Mouse (Mus musculus) adrenal gland, adult (tissue): ENCODE measurements around the gene Hip1r.

ENCODE experiments used
- DNase-seq, 2 experiments: peaks; one replicate each; pipeline ENCODE4 v3.0.0; 2022 to 2023; ENCODE audit warnings: low spot score in 1 of 2; ENCODE audit not compliant: inconsistent age in 2 of 2

The Hip1r gene

GRCm38 (mm10) chr5:123973299-123974178, at the start of gene Hip1r:
Gene Hip1r, plus strand, starts transcription at chr5:123973628.
- DNase-seq = peak; percentile 86 to 94

- no peak for DNase-seq
Observed at GRCm38 (mm10) chr5:123927118-123927517, 46.3 kb upstream of the Hip1r start, which contains the start of gene Gm43518. Gene Gm43518, plus strand, starts transcription at chr5:123927418.

- DNase-seq = peak; percentile 96 to 97
Observed at GRCm38 (mm10) chr5:123930508-123930989, 42.9 kb upstream of the Hip1r start, which contains the start of gene Ccdc62. Gene Ccdc62, plus strand, starts transcription at chr5:123930679.

- no peak for DNase-seq
Observed at GRCm38 (mm10) chr5:123931131-123931530, 42.3 kb upstream of the Hip1r start.

- DNase-seq = no peak
Observed at GRCm38 (mm10) chr5:123932927-123933326, 40.5 kb upstream of the Hip1r start.

GRCm38 (mm10) chr5:123933556-123933955, 39.9 kb upstream of the Hip1r start:
- DNase-seq = peak in 1 of 2 experiments; percentile 22

- peak in 1 of 2 experiments; percentile 52 for DNase-seq
Observed at GRCm38 (mm10) chr5:123933957-123934591, 39.4 kb upstream of the Hip1r start.

- peak in 1 of 2 experiments; percentile 16 for DNase-seq
Observed at GRCm38 (mm10) chr5:123935931-123936330, 37.5 kb upstream of the Hip1r start.

GRCm38 (mm10) chr5:123938479-123938878, 34.9 kb upstream of the Hip1r start:
- peak in 1 of 2 experiments; percentile 15 for DNase-seq

GRCm38 (mm10) chr5:123946546-123946945, 26.9 kb upstream of the Hip1r start:
- DNase-seq = no peak

GRCm38 (mm10) chr5:123947041-123947761, 26.2 kb upstream of the Hip1r start:
- DNase-seq = peak in 1 of 2 experiments; percentile 81

GRCm38 (mm10) chr5:123952365-123953045, 20.9 kb upstream of the Hip1r start:
- DNase-seq = peak in 1 of 2 experiments; percentile 31

GRCm38 (mm10) chr5:123957213-123957612, 16.2 kb upstream of the Hip1r start:
- no peak for DNase-seq

- no peak for DNase-seq
Observed at GRCm38 (mm10) chr5:123959018-123959417, 14.4 kb upstream of the Hip1r start.

GRCm38 (mm10) chr5:123960129-123960528, 13.3 kb upstream of the Hip1r start:
- DNase-seq = no peak

- no peak for DNase-seq
Observed at GRCm38 (mm10) chr5:123961046-123961445, 12.4 kb upstream of the Hip1r start.

GRCm38 (mm10) chr5:123964208-123964607, 9.2 kb upstream of the Hip1r start:
- DNase-seq = no peak

GRCm38 (mm10) chr5:123966759-123967158, 6.7 kb upstream of the Hip1r start:
- DNase-seq = no peak

- no peak for DNase-seq
Observed at GRCm38 (mm10) chr5:123968468-123968867, 5.0 kb upstream of the Hip1r start.

GRCm38 (mm10) chr5:123969216-123969615, 4.2 kb upstream of the Hip1r start:
- DNase-seq = no peak
